Mouse (Mus musculus) gastrocnemius, adult 8-10 months (tissue): ENCODE data around the gene Lrrc52. TPM values are rescaled to one million over a fixed set of nuclear protein-coding genes. Genes with fewer than 3 reads are reported as not detected.
A peak's percentile ranks its signal among the peaks of the same experiment; 100 is the strongest.

Experiments used
- DNase-seq, 2 experiments: peaks; one replicate each; pipeline ENCODE4 v3.0.0; 2022; ENCODE audit warnings: low spot score in 2 of 2
- total RNA-seq, 4 experiments: library from RNA; stranded (reverse); gene quantifications; 2 replicates each; pipeline ENCODE4 v1.2.4; 2022

The Lrrc52 gene
- total RNA-seq, 4 experiments from 2014 or later, result 5.6 to 14.6 (median 9.2) TPM

GRCm38 (mm10) chr1:167436186-167436975 lies 30.2 kb downstream of the Lrrc52 start:
- no peak for DNase-seq

GRCm38 (mm10) chr1:167434931-167435330 lies 31.6 kb downstream of the Lrrc52 start:
- no peak for DNase-seq

GRCm38 (mm10) chr1:167430976-167431676 lies 35.5 kb downstream of the Lrrc52 start:
- no peak for DNase-seq

DNA sequence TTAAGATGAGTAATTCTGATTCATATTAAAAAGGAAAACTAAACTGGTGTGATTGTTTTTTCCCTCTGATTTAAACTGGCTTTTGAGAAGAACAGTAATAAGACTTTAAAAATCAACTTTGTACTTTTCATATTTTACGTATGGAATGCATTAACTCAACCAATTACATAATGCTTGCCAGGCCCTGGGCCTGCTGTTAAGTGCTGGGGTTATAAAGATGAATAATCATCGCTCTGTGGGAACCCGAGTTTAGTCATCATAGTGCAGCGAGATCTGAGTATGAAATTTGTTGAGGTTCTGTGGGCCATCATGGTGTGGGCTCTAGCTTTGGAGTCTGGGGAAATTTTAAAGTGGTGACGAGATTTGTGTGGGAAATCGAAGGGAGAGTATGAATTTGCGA lies 39.9 kb downstream of the Lrrc52 start:
- no peak for DNase-seq

DNA sequence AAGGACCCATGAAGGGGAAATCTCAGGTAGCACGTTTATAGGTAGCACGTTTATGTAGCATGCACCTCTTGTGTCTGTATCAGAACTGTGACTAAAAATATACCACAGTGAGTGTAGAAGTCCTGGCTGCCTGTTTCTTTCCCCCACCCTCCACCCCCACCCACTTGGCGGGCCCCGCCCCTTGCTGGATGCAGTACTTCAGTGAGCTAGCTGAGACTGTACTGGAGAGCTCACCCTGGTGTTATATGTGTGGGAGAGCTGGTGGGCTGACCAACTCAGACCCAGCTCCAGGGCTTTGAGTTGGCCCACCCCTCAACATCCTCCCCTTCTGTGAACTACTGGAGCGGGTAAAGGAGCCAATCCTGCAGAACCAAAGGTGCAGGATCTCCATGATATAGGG lies 41.0 kb downstream of the Lrrc52 start:
- DNase-seq, result no peak

DNA sequence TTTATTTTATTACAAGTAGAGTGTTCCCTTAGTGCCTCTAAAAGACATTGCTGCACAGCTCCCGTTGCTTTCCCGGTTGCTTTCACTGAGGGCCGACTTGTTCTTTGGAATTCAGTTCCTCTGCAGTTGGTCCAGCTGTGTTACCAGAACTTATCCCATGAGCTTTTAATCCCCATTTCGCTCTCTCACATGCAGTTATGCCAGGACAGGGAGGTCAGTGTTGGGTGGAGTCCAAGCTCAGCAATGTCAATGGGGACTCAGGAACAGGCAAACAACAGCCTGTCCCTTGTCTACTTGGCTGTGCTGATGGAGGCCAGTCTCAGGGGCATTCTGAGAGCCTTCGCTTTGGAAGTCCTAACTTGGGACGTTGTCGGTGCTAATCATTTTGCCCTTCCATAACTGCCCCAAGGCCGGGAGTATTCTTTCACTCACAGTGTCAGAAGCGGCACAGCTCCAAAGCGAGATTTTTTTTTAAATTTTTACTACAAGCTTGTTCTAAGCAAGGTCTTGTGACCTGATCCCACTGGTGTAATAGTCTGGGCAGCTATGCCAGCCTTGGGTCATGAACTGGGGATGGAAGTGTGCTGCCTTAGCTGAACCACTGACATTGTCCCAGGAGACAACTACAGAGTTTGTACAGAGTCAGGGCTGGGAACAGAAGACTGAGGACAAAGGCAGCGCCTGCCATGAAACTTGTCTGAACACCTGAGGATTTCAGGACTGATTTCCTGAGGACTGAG lies 43.9 kb downstream of the Lrrc52 start:
- DNase-seq, result peak; percentile 26 to 45

- DNase-seq, result peak; percentile 54 to 61
Measured at GRCm38 (mm10) chr1:167414846-167415245, 51.7 kb downstream of the Lrrc52 start.

DNA sequence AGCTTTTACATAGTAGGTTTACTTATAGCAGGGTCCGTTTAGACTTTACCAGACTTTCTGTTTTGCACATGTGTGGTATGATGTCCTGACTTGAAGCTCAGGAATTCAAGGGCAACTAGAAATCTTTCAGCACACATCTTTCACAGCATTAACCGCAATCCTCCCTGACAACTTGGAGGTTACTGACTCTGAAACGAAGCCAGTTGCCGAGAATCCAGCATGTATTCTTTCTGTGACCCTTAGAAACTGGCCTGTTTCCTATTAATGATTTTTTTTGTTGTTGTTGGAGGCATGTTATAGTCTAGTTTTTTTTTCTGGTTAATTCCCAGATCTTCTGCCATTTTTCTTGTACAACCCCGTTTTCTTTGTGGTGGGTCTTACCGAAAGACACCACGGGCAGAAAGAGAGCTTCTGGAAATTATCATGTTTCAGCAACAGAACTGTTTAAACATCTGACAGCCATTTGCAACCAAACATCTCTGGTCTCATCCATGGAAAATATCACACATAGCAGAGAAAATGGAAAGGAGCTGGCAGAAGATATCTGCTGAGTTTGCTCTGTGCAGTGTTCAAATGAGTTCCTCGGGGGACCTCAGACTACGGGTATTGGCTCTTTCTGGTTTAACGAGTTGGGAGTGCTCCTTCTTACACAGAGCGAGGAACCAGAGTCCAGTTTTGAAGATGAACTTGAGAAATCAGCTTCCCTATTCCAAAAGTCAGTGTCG lies 54.4 kb downstream of the Lrrc52 start:
- DNase-seq, result no peak

DNA sequence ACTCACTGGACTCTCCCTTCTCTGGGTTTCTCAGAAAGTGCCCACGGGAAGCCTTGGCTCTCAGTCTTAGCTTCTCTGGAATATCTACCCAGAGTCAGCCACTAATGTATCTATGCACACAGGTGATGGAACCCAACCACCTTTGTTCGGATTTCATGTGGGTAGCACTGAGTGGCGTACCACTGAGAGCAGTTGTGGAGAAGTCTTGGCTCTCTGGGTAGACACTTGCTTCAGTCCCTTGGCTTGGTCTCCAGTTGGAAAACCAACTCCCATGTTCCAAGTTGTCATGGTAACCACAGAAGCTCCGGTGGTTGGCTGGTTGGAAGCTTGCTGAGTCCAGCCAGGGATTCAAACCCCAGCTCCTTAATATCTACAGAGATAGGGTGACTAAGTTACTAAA lies 57.0 kb downstream of the Lrrc52 start:
- DNase-seq, result no peak

DNA sequence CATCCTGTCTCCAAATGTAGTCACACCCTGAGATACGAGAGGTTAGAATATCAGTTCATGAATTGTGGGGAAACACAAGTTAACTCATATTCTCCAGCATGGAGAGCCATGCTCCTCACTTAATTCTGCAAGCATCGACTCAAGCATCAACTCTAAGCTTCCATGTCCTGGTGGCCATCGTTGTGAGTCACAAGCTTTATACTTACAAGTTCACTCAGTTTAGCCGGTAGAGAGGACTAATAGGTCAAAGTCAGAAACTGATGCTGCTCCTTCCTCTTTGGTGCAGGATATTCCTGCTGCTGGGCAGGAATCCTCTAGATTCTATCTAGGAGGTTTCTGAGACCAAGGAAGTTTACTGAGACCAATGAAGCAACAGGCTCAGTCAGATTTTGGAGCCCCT lies 61.3 kb downstream of the Lrrc52 start:
- DNase-seq, result no peak

Other genes starting within 250 kb of the Lrrc52 start
- 10 to 100 TPM; 14.2 to 17.6 (median 16.4) TPM for gene Uck2, start 181.5 kb downstream of the Lrrc52 start, total RNA-seq
- 10 to 100 TPM; 36.6 to 41.4 (median 38.9) TPM for gene Tmco1, start 158.4 kb downstream of the Lrrc52 start, total RNA-seq
- gene Aldh9a1, start 116.8 kb downstream of the Lrrc52 start, total RNA-seq, result 1 to 10 TPM; 1.5 to 4.5 (median 3.4) TPM
- 100 to 1,000 TPM; 127 to 180 (median 152) TPM for gene Mgst3, start 72.9 kb downstream of the Lrrc52 start, total RNA-seq
- 10 to 100 TPM; 57.8 to 71.7 (median 63.4) TPM for gene Rxrg, start 131.6 kb upstream of the Lrrc52 start, total RNA-seq
- under 1 TPM in 3 of 4 experiments, not detected in 1; 0.10 to 0.19 (median 0.16) TPM for gene Lmx1a, start 222.5 kb upstream of the Lrrc52 start, total RNA-seq